Mouse (Mus musculus) spleen, adult 12 weeks (tissue): ENCODE results near the gene Zfyve26.
A peak's percentile ranks its signal among the peaks of the same experiment; 100 is the strongest.
"Not testable (repeated sequence)": the region's sequence is repeated elsewhere in the genome, so short reads cannot be mapped to it uniquely, and the experiment has no call there.

Experiments
- DNase-seq: peaks from one replicate; pipeline ENCODE4 v3.0.0; 2022; ENCODE audit warnings: low spot score

Gene Zfyve26

GRCm38 (mm10) chr12:79261035-79261434 is 35.1 kb downstream of the Zfyve26 start:
- DNase-seq, result peak; percentile 13

DNA sequence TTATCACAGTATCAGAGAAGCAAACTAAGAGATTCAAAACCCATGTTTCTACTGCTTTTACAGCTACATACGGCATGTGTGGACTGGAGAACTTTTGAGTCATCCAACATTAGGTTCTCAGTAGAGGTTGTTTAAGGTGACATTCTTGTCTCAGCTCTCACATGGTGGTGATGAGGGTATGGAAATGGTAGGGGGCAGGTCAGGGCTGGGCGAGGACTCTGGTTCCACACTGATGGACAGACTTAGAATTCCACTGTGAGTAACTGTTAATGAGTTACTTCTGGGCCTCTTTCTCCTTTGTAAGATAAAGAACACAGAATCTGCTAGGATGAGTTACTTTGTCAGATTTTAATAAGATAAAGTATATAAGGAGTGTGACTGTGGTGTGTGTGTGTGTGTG is 36.0 kb downstream of the Zfyve26 start:
- DNase-seq, result no peak

GRCm38 (mm10) chr12:79254975-79255374 is 41.1 kb downstream of the Zfyve26 start:
- no peak for DNase-seq

- DNase-seq, result no peak
Observed at GRCm38 (mm10) chr12:79253294-79254053, 42.6 kb downstream of the Zfyve26 start.

- DNase-seq, result no peak
Observed at GRCm38 (mm10) chr12:79248110-79248509, 48.0 kb downstream of the Zfyve26 start.

DNA sequence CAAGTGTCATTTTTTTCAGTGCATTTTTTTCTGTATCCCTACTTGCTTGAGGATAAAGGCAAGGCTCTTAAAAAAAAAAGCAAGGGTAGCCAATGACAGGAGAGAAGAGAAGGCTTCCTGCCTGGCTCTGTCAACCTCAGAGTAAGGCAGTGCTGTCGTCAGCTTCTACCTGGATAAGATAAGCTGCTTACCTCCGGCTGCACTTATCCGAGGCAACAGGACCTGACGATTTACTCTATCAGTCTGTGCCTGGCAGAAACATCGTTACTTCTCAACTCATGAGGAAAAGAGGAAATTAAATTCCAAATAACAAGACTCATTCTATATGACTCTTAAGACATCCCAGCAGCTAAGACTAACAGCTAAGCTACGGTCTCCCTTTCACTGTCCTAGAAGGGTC is 53.2 kb downstream of the Zfyve26 start:
- no peak for DNase-seq

- DNase-seq, result no peak
Observed at GRCm38 (mm10) chr12:79241985-79242384, 54.1 kb downstream of the Zfyve26 start.

DNA sequence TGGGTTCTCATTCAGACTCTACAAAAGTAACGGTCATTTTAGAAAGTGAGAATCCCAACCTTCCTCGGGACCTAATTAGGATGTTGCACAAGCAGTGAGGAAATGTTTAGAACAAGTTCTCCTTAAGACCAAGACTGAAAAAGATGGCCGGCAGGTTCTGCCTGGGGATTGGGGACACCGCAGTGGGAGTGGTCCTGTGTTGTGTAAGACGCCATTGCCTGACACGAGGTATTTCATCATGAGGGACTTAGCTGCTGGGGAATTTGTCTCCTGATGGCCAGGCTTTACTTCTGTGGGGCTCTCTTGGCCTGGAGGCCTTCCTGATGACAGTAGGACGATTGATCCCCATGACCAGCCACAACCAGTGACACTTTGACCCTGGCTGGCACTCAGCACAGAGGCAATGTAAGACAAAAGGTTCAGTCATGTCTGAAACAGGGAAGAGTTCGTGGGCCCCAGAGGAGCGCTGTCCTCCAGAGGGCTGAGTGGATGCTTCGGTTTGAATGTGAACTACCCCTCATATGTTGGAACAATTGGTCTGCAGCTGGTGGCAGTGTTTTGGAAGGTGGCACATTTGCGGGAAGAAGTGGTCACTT is 60.5 kb downstream of the Zfyve26 start:
- DNase-seq, result no peak

DNA sequence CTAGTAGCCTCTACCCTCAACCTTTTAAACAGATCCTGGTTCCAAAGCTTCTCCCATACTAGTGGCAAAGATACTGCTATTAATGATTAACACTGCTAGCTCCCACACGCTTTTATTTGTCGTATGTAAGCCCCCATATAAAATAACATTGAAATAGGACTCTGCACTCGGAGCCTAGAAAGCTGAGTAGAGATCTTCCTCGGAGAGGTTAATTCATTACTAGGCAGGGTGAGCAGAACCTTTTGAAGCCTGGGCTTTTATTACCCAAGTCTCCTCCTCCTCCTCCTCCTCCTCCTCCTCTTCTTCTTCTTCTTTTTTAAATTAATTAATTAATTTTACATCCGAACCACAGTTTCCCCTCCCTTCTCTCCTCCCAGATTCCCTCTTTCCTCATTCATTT is 78.6 kb downstream of the Zfyve26 start:
- no peak for DNase-seq

- DNase-seq, result no peak
Observed at GRCm38 (mm10) chr12:79211447-79211846, 84.7 kb downstream of the Zfyve26 start.

GRCm38 (mm10) chr12:79208703-79209464 is 87.2 kb downstream of the Zfyve26 start, which contains the start of gene Rdh12:
Gene Rdh12, plus strand, starts transcription at chr12:79208914.
- DNase-seq, result peak; percentile 3

DNA sequence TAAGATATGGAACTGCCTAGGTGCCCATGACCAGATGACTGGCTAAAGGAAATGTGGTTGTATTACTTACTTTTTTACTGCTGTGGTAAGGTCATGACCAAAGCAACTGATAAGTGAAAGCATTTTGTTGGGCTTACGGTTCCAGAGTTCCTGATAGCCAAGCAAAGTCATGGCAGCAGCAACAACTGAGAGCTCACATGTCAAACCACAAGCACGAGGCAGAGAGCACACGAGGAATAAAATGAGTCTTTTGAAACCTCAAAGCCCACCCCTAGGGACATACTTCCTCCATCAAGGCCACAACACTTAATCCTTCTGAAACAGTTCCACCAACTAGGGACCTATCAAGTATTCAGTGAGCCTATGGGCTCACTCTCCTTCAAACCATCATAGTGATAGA is 94.2 kb downstream of the Zfyve26 start:
- DNase-seq, result no peak

DNA sequence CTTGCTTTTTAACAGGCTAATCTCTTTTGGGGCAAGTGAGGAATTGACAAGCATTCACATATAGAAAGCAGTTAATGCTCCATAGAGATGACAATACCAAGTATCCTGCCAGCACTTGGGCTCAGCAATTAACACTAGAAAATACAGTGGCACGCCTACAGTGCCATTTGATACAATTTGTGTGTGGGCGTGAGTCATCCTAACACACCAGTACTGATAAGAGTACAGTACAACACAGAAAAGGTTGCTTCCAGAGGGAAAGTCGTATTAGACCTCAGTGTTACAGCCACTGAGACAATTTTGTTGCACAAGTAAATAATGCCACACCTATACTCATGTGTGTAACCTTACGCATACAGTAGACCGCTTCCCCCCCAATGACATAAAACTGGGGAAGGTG is 99.0 kb downstream of the Zfyve26 start:
- DNase-seq, result no peak

GRCm38 (mm10) chr12:79193441-79193840 is 102.7 kb downstream of the Zfyve26 start:
- peak; percentile 42 for DNase-seq

- no peak for DNase-seq
Observed at GRCm38 (mm10) chr12:79192193-79192592, 103.9 kb downstream of the Zfyve26 start, which contains the start of gene Rdh11. Gene Rdh11, minus strand, starts transcription at chr12:79192293.

DNA sequence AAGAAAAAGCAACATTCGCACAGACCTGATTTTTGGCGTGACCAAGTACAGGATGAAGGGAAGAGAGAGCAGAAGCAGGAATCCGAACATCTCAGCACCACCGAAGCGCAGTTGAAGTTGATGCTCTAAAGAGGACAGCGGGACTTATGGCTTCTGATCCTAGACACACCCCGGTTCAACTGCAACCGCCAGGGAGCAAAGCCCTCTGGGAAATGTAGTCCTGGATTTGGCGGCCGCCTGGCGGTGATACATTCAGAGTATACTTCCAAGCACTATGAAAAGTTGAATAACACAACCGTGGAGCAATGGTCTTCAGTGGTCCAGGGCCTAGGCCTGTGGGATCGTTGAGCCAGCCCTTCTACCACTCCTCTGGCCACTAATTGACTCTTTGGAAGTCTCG is 104.4 kb downstream of the Zfyve26 start:
- DNase-seq, result peak; percentile 72

DNA sequence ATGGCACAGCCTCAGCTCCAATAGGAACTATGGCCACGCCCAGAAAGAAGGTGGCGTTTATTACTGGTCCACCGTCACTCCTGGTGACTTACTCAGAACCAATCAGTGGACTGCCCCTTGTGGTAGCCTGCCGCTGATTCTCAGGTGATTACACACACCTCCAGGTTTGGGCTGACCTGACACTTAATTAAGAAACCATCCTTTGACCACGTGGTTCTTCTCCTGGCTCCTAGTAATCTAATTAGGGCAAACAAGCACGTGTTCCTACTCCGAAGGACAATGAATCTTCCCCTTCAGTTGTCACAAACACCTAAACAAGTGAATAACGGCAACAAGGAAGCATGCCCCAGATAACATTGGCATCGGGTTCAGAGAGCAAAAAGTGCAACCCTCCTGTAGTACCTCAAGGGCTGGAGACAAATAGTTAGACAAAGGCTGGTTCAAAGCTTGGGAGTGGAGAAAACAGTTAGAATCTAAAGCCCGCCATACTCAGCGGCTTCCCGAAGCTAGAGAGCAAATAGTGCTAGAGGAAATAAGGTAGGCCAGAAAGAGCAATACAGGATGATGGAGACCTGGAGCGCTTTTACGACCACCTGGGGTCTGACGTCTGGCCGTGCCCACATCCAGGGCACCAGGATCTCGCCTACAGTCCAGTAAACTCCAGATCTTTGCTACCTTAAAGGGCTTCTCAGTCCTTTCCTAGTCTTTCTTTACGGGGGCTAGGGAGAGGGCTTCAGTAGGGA is 105.0 kb downstream of the Zfyve26 start:
- peak; percentile 66 for DNase-seq

DNA sequence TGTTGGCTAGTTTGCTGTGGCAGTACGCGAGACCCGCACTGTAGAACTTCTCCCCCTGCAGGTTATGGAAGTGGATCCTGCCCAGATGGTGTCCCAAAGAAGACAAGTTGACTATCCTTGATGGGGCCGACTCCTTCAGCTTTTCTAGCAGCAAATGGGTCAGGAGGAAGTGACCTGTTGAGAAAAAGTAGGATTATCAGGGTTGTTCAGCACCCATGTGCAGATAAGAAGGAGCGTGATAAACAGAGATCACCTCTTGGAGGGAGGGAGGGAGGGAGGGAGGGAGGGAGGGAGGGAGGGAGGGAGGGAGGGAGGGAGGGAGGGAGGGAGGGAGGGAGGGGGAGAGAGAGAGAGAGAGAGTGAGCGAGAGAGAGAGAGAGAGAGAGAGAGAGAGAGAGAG is 110.9 kb downstream of the Zfyve26 start:
- not testable (repeated sequence) for DNase-seq
